ENCODE assay signal across 9 mouse cellular contexts in genomic region chr2:164521841-164522240, GRCm38 (mm10). TPM values are rescaled to one million over a fixed set of nuclear protein-coding genes. Genes with fewer than 3 reads are reported as not detected.
DNase-seq lines count a peak whose midpoint lies in the region; ATAC-seq and TF ChIP-seq lines count a peak whose summit lies in the region.
"Had no signal": no experiment of that assay in that cellular context is flagged by ENCODE, and none has a peak within 500 bp of the region (broad histone marks: within the 10 kb centered on the region; RNA-seq: fewer than 3 reads in every experiment).

No protein-coding gene starts in this region.

- H3K4me2 ChIP-seq in liver, embryonic 11.5 days, result 0 out of 2 replicates have a peak overlapping the region, but pooled peaks have one; percentile 9
- H3K4me2 ChIP-seq in lung, postnatal 0 days (replicated peaks; ENCODE audit: low read depth, low read length), result peak overlapping the region; percentile 23; the same call in 1 of the 2 replicates

- H3K9me3 ChIP-seq in liver, embryonic 11.5 days (ENCODE audit: control insufficient read depth, low read length), result no peaks in the 10 kb centered on the region
- no peaks in the 10 kb centered on the region for H3K9me3 ChIP-seq in lung, postnatal 0 days (ENCODE audit: low read length)

- DNase-seq in liver, embryonic 11.5 days (ENCODE audit: low spot score), result no peak
- no peak for DNase-seq in liver
- DNase-seq in adipocyte (ENCODE audit: low spot score), result peak; percentile 14
- peak; percentile 67 for DNase-seq in lung, postnatal 0 days (ENCODE audit: low spot score)
- peak; percentile 19 to 42 for DNase-seq in thymus, postnatal 10 days (ENCODE audit: low spot score in 2 of 2)
- no peak for DNase-seq in ovary, postnatal 10 days (ENCODE audit: low spot score)
- no peak for DNase-seq in gastrocnemius, postnatal 4 days (ENCODE audit: low spot score in 2 of 2)
- DNase-seq in adrenal gland, adult (ENCODE audit: inconsistent age in 2 of 2, low spot score in 1 of 2), result no peak

- no peak for TF ChIP-seq CTCF in lung, postnatal 0 days (IDR thresholded peaks at IDR 0.05)

- no peak overlapping the region for H3K9ac ChIP-seq in liver, embryonic 11.5 days (ENCODE audit: low read depth, low read length)
- H3K9ac ChIP-seq in lung, postnatal 0 days (replicated peaks; ENCODE audit: low read depth), result no peak overlapping the region

- H3K4me3 ChIP-seq in liver, embryonic 11.5 days (ENCODE audit: low read depth, low read length), result no peak overlapping the region
- no peak overlapping the region for H3K4me3 ChIP-seq in lung, postnatal 0 days (ENCODE audit: low read depth, low read length)

- 0 out of 2 replicates have a peak, but pooled peaks cover 2% of the 10 kb centered on the region for H3K27me3 ChIP-seq in liver, embryonic 11.5 days (replicated peaks; ENCODE audit: control insufficient read depth, insufficient read depth, low read length)
- no peaks in the 10 kb centered on the region for H3K27me3 ChIP-seq in lung, postnatal 0 days (replicated peaks; ENCODE audit: insufficient read depth, low read length)

- no peaks in the 10 kb centered on the region for H3K36me3 ChIP-seq in liver, embryonic 11.5 days (ENCODE audit: control insufficient read depth, insufficient read depth, low read length)
- no peaks in the 10 kb centered on the region for H3K36me3 ChIP-seq in lung, postnatal 0 days (ENCODE audit: insufficient read depth, low read length)

- H3K4me1 ChIP-seq in liver, embryonic 11.5 days (replicated peaks; ENCODE audit: control insufficient read depth, insufficient read depth, low read length), result peaks cover 3% of the 10 kb centered on the region; the same call in 1 of the 2 replicates
- no peaks in the 10 kb centered on the region for H3K4me1 ChIP-seq in lung, postnatal 0 days (ENCODE audit: insufficient read depth, low read depth, low read length)

- ATAC-seq in liver, embryonic 11.5 days (replicated peaks; ENCODE audit: low FRiP score), result no peak
- peak; percentile 49 for ATAC-seq in lung, postnatal 0 days

- 9% methylated on average over 11 of the region's 11 CpGs for WGBS in liver, embryonic 11.5 days
- 15% methylated on average over 11 of the region's 11 CpGs for WGBS in lung, postnatal 0 days

- no peak overlapping the region for H3K27ac ChIP-seq in liver, embryonic 11.5 days (ENCODE audit: low read depth, low read length)
- 0 out of 2 replicates have a peak overlapping the region, but pooled peaks have one; percentile 54 for H3K27ac ChIP-seq in lung, postnatal 0 days (ENCODE audit: low read length)

- TF ChIP-seq EP300 in lung, postnatal 0 days (IDR thresholded peaks at IDR 0.05), result no peak

RNA-seq across cellular contexts. Expression of gene Pigt, which starts 24.5 kb away (rescaled TPM):
- polyA plus RNA-seq in liver, embryonic 11.5 days (2014; fragmentation: Nextera tagmentation; extraction: Ambion mirVana), result 52.1 and 58.7 TPM in 2 replicates
- 45.5 and 54.8 TPM in 2 replicates for polyA plus RNA-seq in lung, postnatal 0 days (2015; fragmentation: Nextera tagmentation; extraction: Ambion mirVana)
- 10 to 100 TPM; 66.5 to 66.8 TPM for total RNA-seq in gastrocnemius, postnatal 4 days (2021)

RNA-seq across cellular contexts. Expression of gene Dbndd2, which starts 35.9 kb away (rescaled TPM):
- polyA plus RNA-seq in liver, embryonic 11.5 days (2014; fragmentation: Nextera tagmentation; extraction: Ambion mirVana), result 2.1 TPM in 2 replicates
- polyA plus RNA-seq in lung, postnatal 0 days (2015; fragmentation: Nextera tagmentation; extraction: Ambion mirVana), result 39.9 and 44.6 TPM in 2 replicates
- 10 to 100 TPM; 13.5 to 15.7 TPM for total RNA-seq in gastrocnemius, postnatal 4 days (2021)

RNA-seq across cellular contexts. Expression of gene Wfdc2, which starts 40.4 kb away (rescaled TPM):
- polyA plus RNA-seq in liver, embryonic 11.5 days (2014; fragmentation: Nextera tagmentation; extraction: Ambion mirVana), result 8.2 and 9.1 TPM in 2 replicates
- polyA plus RNA-seq in lung, postnatal 0 days (2015; fragmentation: Nextera tagmentation; extraction: Ambion mirVana), result 1,345 and 1,354 TPM in 2 replicates
- total RNA-seq in gastrocnemius, postnatal 4 days (2021), result 1 to 10 TPM in 1 of 2 experiments, not detected in 1; 1.3 TPM

RNA-seq across cellular contexts. Expression of gene Trp53tg5, which starts 48.3 kb away (rescaled TPM):
- polyA plus RNA-seq in liver, embryonic 11.5 days (2014; fragmentation: Nextera tagmentation; extraction: Ambion mirVana), result not detected in 2 replicates
- not detected in 2 replicates for polyA plus RNA-seq in lung, postnatal 0 days (2015; fragmentation: Nextera tagmentation; extraction: Ambion mirVana)
- not detected for total RNA-seq in gastrocnemius, postnatal 4 days (2021)
- polyA plus RNA-seq: cortical plate, adult 2 months had no signal

RNA-seq across cellular contexts. Expression of gene Spint3, which starts 51.4 kb away (rescaled TPM):
- polyA plus RNA-seq in liver, embryonic 11.5 days (2014; fragmentation: Nextera tagmentation; extraction: Ambion mirVana), result not detected in 2 replicates
- polyA plus RNA-seq in lung, postnatal 0 days (2015; fragmentation: Nextera tagmentation; extraction: Ambion mirVana), result not detected in 2 replicates
- not detected for total RNA-seq in gastrocnemius, postnatal 4 days (2021)
- polyA plus RNA-seq: cortical plate, adult 2 months had no signal

Comparison
In these comparisons a context has a peak if more than half of its experiments do, and no peak if none do; other contexts are left out.
1. DNase-seq: peak in adipocyte (single experiment), lung, postnatal 0 days (single experiment) and thymus, postnatal 10 days (2 of 2); none in liver, embryonic 11.5 days (single experiment), liver (single experiment), ovary, postnatal 10 days (single experiment), gastrocnemius, postnatal 4 days (0 of 2) and adrenal gland, adult (0 of 2).
2. RNA of gene Dbndd2, which starts 35.9 kb away (polyA plus RNA-seq): 39.9 to 44.6 TPM in lung, postnatal 0 days; 2.1 TPM in liver, embryonic 11.5 days; every median in the first group is over 10 times any median in the second.
3. RNA of gene Wfdc2, which starts 40.4 kb away (polyA plus RNA-seq): 1,345 to 1,354 TPM in lung, postnatal 0 days; 8.2 to 9.1 TPM in liver, embryonic 11.5 days; every median in the first group is over 100 times any median in the second.